Mouse (Mus musculus) megakaryocyte, embryonic 14.5 days (primary cell): ENCODE data around the gene Cdc42bpa.

ENCODE experiments used
- FLI1 ChIP-seq: IDR thresholded peaks from 2 replicates; pipeline ENCODE4 v1.6.1; 2012; ENCODE audit warnings: low read length, inconsistent platforms, mixed read lengths
- GATA1 ChIP-seq: IDR thresholded peaks from 3 replicates; pipeline ENCODE4 v1.6.1; 2012; ENCODE audit warnings: mixed read lengths, low read length, inconsistent platforms, borderline replicate concordance

- no peak for TF ChIP-seq FLI1
- TF ChIP-seq GATA1 = no peak
Measured at GRCm38 (mm10) chr1:179982933-179983332, 22.7 kb downstream of the Cdc42bpa start.
